Mouse (Mus musculus) retina, embryonic 14.5 days (tissue): ENCODE measurements around the gene Arid3a.

Experiments
- DNase-seq: peaks from one replicate; pipeline ENCODE4 v3.0.0-alpha.2; 2015; ENCODE audit warnings: low spot score

Arid3a gene

DNA sequence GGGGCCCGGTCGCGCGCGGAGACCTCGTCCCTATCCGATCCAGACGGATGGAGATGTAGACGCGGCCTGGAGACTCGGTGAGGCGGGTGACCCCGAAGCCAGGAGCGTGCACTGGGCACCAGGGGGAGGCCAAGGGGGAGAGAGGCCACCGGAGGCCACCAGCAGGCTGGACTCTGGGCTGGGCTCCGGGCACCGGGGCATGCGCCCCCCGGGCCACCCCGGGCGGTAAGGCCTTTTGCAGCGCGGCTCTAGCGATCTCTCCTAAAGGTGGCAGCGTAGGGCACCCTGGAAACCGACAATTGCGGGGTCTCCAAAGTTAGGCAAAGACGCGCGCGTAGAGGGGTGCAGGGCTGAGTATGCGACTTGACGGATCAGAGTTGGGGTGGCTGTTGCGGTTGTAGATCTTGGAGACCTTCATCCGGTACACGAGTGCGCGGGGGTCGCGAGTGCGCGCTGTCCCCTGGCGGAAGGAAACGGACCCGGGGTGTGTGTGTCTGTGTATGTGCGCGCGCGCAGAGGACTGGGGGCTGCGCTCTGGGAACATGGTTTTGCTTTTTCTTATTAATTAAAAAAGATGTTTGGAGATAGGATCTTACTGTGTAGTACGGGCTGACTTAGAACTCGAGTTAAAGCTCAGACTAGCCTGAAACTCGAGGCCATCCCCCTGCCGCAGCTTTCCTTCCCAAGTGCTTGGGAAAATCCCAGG is 634 bp downstream of the Arid3a start:
- DNase-seq, result peak; percentile 66

DNA sequence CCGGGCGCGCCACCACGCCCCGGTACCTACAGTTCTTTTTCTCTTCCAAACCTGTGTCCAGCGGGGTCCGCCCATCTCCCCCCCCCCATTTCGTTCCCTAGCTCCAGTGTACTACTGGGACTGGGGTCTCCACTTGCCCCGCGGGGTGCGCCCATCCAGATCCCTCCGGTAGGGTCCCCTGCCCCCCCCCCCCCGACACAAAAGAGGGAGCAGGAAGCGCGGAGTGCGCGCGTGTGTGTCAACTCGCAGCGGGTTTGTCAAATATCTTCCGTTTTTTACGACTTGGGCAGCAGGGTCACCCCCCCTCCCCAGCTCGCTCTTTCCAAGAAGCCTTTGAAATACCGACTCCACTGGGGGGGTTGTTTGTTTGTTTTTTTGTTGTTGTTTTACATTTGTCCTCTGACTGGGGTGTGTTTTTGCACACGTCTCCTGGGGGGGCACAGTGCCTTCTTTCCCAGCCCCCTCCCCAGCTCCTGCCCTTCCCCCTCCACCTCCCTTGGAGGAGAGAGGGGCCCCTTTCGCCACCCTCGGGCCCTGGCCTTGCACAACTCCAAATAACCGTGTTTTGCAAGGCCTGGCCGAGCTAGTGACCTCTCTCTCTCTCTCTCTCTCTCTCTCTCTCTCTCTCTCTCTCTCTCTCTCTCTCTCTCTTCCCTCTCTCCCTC is 1.3 kb downstream of the Arid3a start:
- no peak for DNase-seq

DNA sequence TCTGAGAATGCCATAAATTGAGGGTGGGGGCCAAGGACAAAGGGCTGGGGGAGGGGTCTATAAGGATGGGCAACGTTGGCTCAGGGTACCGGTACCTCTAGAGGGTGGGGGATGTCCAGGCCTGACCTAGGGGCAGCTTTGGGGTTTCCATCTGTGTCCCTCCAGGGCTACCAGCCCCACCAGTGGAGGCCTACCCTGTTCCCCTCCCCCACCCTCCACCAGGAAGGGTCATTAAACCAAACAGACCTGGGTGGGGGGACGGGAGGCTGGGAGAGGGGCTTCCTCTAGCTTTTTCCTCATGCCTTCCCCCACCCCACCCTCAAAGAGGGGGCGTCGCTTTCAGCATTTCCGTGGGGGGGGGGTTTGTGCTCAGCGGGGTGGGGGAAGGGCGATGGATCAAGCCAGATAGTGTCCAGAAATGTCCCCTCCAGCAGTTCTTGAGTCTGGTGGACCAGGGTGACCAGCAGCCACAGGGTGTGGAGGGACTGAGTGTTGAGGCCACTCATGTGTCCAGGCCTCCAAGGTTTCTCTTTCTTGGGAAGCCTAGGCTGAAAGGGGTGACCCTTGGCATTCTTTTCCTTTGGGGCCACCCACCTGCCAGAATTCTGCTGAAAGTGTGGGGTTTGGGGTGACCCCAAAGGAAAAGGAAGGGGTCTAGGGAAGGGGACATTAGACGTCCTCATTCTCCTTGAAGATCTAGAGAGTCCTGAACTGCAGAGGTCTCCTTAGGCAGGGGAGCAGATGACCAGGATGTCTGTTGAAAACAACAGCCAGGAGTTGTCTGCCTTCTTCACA is 2.3 kb downstream of the Arid3a start:
- DNase-seq, result no peak

DNA sequence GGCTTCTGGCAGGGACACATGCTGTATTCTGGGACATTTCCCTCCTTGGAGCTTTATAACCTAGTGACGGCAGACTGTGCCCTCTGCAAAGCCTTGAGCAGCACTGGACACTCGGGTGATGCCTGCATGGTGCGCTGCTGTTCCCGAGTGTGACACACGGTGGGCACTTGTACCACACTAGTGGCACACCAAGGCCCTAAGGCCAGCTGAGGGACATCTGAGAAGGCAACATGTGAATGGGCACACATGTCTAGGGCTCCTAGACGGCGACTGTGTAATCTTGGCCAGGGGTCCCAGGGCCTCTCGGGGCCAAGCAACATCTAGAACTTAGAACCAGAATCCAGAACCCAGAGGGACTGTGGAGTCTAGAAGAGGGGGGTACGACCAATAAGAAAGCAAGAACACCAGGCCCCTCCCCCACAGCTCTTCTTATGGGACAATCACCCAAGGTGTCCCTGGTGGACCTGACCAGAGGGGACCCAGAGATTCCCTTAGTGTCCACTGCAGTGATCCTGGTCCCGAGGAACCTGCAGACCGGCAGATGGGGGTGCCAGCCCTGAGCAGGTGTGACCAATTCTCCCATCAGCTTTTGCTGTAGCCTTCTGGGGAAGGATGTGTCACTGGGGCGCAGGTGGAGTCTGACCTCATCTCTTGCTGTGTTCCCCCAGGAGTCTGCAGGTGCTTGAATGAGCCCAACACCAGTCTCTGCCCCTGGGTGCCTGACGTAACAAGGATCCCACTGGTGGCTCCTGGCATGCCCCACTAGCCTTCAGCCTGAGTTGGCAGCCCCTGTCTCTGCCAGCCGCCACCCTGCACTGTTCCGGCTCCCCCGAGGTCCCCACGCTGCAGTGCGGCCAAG is 3.4 kb downstream of the Arid3a start:
- DNase-seq, result no peak

DNA sequence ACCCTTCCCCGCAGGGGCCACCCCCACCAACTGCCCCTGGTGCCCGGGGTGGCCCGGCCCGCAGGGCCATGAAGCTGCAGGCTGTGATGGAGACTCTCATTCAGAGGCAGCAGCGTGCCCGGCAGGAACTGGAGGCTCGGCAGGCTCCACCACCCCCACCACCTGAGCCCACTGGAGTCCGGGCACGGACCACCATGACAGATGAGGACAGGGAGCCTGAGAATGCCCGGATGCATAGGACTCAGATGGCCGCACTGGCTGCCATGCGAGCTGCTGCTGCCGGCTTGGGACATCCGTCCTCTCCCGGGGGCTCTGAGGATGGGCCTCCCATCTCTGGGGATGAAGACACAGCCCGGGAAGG is 4.0 kb downstream of the Arid3a start:
- no peak for DNase-seq

DNA sequence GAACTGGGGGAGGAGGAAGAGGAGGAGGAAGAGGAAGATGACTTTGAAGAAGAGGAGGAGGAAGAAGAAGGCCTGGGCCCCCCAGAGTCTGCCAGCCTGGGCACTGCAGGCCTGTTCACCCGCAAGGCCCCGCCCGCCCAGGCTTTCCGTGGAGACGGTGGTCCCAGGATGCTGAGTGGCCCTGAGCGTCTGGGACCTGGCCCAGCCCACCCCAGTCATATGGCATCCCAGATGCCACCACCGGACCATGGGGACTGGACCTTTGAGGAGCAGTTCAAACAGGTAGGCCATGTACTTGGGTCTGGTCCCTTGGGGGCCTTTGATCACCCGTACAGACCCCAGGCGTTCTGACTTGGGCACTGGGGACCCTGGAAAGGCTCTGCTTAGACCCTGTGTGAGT is 5.0 kb downstream of the Arid3a start:
- DNase-seq, result no peak

DNA sequence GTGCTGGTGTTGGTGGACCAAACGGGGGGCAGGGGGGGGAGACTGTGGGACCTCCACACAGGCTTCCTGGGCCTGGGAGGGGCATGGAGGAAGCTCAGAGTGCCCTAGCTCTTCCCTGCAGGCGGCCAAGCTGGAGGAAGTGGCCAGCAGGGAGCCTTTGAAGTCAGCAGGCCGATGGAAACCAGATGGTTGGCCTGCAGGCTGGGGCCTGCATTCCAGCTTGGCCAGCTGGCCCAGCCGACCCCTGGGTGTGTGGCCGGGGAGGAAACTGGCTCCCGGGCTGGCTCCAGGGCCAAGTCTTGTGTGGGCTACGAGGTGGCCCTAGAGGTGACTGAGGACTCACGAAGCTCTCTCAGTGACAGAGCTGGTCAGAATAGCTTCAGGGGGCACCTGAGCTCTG is 5.9 kb downstream of the Arid3a start:
- no peak for DNase-seq

DNA sequence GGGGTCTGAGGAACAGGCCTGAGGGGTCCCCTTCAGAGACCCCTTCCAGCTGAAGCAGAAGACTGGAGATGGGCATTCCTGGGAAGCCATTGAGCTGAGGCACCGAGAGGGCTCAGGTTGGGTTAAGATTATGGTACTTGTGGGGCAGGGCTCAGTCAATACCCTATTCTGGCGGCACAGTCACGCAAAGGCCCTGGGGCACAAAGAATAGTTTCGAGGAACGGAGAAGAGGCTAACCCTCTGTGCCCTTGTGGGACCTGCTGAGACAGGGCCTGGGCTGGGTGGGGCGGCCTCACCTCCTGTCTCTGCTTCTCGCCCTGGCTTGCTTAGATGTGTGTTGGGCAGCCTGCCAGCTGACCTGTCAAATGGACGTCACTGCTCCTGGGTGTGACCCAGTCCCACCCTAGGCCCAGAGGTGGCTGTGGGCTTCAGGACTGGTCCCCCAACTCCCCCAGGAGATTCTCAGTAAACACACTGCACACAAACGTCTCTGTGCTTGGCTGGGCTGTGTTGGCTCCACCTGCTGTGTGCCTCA is 6.4 kb downstream of the Arid3a start:
- no peak for DNase-seq

DNA sequence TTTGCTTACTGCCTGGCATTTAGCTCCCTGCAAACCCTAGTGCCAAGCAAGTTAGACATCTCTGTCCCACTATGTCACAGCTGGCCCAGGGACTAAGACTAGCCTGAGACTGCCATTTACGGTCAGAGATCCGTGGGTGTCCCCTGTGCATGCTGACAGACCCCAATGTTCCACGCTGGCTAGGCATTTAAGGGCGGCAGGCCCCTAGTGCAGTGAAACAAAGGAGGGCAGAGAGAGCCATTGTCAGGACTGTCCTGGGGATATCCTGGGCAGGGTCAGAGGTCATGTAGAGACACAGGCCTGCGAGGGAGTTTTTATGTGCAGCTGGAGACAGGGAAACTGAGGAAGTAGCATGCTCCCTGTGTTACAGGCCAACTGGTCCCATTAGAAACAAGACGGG is 7.0 kb downstream of the Arid3a start:
- no peak for DNase-seq

DNA sequence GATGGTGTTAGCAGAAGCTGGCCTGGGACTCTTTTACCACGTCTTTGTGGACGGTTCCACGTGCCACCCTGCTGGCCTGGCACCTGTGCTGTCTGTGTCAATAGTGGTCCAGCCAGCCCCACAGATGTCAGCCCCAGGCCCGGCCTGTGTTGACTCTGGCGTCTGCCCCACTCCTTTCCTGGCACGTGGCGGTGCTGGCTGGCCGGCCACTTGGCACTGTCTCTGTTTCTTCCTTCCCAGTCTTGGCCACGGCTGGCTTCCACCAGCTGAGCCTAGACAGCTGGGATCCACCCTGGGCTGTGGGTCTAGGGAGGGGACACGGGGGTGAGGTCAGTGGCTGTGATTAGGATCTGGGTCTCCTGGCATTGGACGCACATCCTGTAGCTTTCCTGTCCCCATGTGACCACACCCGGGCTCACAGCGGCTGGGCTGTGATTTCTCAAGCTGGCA is 7.5 kb downstream of the Arid3a start:
- DNase-seq, result no peak

DNA sequence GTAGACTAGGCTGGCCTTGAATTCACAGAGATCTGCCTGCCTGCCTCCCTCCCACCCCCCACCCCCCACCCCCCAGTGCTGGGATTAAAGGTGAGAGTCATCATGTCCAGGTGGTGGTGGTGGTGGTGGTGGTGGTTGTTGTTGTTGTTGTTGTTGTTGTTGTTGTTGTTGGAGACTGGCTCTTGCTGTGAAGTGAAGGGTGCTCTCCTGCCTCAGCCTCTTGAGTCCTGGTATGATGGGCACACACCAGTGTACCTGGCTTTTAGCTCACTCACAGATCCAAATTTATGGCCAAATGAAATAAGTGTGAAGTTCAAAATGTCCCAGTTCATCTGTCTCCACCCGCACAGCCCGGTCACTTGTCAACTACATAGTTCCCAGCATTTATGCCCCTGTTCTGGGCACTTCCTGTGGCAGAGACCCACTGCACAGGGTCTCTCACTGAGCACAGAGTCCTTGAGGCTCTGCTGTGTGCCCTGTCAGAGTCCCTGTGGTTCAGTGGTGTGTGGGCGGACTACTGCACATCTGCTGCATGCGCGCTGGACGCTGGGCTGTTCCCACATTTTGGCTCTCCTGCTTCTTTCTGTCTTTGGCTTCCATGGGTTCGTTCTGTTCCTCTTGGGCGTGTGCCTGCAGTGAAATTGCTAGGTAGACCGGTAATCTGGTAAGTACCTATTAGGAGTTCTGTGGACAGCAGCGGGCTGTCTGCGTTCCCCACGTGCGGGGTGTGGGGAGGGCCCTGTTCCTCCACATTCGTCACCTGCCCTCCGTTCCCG is 8.1 kb downstream of the Arid3a start:
- DNase-seq, result no peak

DNA sequence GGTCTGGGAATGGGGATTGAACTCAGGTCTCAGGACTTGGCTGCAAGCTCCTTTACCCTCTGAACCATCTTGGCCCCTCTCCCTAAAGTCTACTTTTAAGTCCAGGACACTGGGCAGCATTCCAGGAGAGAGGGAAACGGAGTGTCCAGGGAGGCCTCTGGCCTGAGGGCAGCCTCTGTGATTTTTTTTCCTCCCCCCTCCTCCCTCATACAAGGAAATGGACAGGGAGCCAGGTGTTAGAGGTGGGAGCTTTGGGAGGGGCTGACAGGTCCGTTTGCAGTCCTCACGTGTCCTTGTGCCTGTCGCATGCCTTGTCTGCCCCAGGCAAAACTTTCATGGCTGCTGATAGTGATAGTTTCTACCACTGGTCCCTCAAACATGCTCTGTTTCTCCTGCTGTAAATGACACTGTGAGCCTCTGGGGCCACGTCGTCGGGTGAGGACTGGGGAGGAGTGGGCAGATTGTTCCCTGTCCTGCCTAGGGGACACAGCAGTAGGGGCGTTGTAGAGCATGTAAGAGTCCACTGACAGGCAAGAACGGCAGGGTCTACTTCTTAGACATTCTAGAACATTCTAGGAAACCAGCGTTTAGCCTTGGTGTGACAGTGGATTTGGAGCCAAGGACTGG is 9.6 kb downstream of the Arid3a start:
- DNase-seq, result no peak

DNA sequence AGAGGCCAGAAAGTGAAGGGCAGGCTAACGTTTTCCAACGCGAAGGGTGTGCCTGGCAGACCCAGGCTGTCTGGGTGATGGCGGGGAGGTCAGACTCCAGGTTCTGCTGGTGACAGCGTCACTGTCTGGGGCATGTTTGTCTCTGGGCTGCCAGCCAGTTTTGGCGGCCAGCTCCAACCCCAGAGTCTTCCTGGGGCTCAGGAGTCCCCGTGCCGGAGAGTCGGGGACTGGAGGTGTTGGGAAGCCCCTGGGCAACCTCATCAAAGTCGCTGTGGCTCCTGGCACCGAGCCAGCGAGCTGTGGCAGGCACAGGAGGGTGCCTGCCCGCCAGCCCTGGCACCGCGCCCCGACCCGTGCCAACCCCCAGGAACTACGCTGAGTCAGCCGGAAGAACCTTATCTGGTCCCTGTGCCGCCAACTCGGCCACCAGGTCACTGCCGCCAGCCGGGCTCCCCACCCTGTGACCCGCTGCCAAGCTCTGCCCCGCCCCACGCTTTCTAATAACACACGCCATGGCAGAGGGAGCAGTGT is 10.1 kb downstream of the Arid3a start:
- no peak for DNase-seq

DNA sequence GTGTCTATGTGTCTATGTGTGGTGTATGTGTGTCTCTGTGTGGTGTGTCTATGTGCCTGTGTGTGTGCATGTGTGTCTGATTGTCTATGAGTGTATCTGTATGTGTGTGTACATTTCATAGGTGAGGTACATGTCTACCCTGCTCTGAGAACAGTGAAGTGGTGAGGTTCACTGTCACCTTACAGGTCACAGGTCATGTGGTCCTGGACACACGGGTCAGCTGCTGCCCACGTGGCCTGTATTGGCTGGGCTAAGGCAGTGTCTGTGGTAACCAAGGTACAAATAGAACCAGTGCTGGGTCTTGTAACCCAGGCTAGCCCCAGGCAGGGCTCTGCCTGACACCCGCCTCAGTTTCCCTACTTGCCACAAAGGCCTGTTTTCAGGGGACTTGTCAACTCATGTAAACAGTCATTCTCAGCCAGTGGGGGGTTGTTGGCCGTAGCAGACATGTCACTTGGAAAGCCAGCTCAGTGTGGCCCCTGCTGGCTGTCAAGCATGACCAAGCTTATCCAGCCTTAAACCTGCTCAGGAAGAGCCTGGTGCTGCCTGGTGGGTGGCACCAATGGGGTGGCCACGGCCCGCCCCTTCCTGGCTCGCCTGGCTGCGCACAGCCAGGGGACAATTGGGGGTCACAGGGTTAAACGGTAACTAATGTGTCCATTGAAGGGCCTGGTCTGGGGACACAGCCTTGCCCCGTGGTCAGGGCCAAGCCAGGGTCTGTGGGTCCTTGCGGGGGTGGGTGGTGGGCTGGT is 11.1 kb downstream of the Arid3a start:
- no peak for DNase-seq

DNA sequence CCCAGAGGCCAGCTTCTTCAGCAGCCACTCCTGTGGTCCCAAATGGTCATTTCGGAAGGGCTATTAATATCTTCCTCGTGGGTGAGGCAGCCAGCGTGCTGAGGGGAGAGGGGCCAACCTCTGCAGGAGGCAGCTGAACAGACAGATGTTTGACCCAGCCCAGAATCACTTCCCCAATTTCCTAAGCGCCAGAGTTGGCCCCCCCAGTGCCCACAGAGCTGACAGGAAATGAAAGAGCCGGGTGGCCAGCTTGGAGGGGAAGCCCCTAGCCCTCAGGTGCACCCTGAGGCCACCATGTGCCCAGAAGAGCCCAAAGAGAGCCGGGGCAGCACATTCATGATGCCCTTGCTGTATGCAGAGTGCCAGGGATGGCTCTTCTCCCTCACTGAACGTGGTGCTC is 13.9 kb downstream of the Arid3a start:
- DNase-seq, result no peak

DNA sequence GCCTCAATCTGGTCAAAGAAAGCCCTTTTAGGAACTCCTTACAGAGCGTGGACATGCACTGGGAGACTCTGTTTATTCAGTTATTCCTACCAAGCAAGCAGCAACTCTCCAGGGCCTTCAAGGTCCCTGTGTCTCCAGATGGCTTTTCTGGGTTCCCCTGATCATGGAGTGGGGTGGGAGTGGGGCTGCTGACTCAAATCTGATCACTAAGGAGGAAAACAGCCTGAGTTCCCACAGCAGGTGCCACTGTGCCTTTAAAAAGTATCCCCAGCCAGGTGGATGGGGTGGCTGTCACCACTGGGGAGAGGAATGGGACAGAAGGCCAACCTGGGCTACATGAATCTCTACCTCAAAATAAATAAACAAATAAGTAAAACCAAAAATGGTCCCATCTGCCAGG is 16.1 kb downstream of the Arid3a start:
- no peak for DNase-seq

DNA sequence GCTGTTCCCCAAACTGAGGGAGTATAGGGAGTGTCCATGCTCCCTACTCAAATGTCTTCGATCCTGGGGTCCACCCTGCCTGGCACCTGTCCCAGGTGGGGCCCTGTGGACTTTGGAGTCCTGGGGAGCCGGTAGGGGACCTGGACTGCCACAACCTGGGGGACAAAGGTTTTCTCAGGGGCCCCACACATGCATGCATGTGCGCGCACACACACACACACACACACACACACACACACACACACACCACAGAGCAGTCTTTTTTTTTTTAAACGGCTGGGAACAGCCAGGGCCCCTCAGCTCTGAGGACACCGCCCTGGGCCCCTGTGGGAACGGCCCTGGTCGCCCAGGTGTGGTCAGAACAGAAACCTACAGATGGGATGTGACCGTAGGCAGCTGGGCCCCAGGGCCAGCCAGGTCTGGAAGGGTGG is 16.6 kb downstream of the Arid3a start:
- DNase-seq, result no peak

DNA sequence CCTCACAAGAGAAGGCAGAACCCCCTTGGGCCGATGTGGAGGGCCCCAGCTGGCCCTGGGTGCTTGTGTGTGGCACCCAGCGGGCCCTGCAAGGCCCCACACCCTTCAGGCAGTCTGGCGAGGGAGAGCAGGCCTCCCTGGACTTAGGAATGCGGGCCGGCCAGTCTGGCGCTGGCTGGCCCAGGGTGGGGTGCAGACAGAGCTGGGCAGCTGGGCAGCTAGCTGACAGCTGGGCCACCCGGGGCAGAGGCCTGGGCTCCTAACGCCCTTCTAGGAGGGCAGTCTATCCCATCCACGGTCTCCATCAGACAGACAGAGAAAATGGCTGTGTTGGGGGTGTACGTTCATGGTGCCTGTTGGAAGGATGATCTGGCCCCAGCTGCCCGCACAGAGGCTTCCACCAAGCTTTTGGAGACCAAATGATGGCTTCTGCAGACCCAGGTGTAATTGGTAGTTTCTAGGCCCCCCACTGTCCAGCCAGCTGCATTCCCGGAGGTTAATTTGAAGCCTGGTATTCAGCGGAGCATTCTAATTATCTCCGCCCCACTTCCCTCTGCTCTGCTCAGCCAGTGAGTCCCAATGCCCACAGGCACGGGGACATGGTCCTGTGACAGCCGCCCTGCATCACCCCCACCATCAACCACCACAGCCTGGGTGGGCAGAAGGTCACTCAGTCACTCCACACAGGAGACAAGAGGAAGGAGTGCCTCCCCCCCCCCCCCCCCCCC is 18.8 kb downstream of the Arid3a start:
- peak; percentile 95 for DNase-seq

DNA sequence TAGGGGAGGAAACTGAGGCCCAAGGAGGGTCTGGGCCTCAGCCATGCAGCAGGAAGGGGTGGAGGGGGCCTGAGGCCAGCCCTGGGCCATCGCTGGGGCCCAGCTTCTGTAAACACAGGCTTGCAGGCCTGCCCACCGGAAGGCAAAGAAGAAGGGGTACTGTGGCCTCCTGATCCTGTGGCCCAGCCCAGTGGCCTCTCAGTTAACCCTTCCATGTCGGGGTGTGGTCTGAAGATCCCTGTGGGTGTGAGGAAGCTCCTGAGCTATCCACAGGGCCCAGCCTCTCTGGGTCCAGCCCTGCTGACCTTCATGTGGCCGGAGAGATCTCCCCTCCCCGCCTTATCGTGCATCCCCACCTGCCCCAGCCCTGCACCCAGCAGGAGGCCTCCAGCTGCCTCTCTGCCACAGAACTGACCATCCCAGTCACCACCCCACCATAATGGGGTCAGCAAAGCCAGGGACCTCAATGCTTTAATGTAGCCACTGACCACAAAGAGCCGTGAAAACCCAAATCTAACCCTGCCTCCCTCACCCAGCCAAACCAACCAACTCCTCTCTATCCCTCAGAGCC is 20.0 kb downstream of the Arid3a start:
- peak; percentile 62 for DNase-seq
